Mouse (Mus musculus): Measurements from ENCODE around the gene Tbx6. TPM values are rescaled to one million over a fixed set of nuclear protein-coding genes. Genes with fewer than 3 reads are reported as not detected.

Tbx6 gene
- polyA plus RNA-seq, 1 experiment from 2014 or later, result 0.25 TPM

GRCm38 (mm10) chr7:126802134-126802889, 21.0 kb downstream of the Tbx6 start:
- no peak for ATAC-seq (ENCODE audit: low read depth)

GRCm38 (mm10) chr7:126803181-126803580, 21.9 kb downstream of the Tbx6 start:
- H3K4me1 ChIP-seq (replicated peaks; ENCODE audit: control insufficient read depth, insufficient read depth, low read length), result peaks cover 28% of the 10 kb centered on the region
- H3K27me3 ChIP-seq (ENCODE audit: control insufficient read depth, insufficient read depth, low read depth, low read length), result no peaks in the 10 kb centered on the region
- no peak overlapping the region for H3K9ac ChIP-seq (ENCODE audit: low read length)
- H3K4me2 ChIP-seq (ENCODE audit: low read depth, low read length), result no peak overlapping the region
- H3K9me3 ChIP-seq (ENCODE audit: control insufficient read depth, low read length), result no peaks in the 10 kb centered on the region
- 78% methylated on average over 6 of the region's 6 CpGs for WGBS
- ATAC-seq (ENCODE audit: low read depth), result no peak
- H3K27ac ChIP-seq (ENCODE audit: low read length), result no peak overlapping the region
- H3K36me3 ChIP-seq (ENCODE audit: control insufficient read depth, insufficient read depth, low read length), result peaks cover 2% of the 10 kb centered on the region; the same call in 1 of the 2 replicates
- H3K4me3 ChIP-seq (ENCODE audit: low read length), result no peak overlapping the region

More at GRCm38 (mm10) chr7:126802134-126802889, 21.0 kb downstream of the Tbx6 start:
- no peaks in the 10 kb centered on the region for H3K27me3 ChIP-seq (ENCODE audit: control insufficient read depth, insufficient read depth, low read depth, low read length)
- peaks cover 28% of the 10 kb centered on the region for H3K4me1 ChIP-seq (replicated peaks; ENCODE audit: control insufficient read depth, insufficient read depth, low read length)
- H3K9ac ChIP-seq (ENCODE audit: low read length), result no peak overlapping the region
- 81% methylated on average over 11 of the region's 11 CpGs for whole genome bisulfite sequencing
- no peak overlapping the region for H3K4me3 ChIP-seq (ENCODE audit: low read length)
- no peak overlapping the region for H3K4me2 ChIP-seq (ENCODE audit: low read depth, low read length)
- no peaks in the 10 kb centered on the region for H3K9me3 ChIP-seq (ENCODE audit: control insufficient read depth, low read length)
- peaks cover 2% of the 10 kb centered on the region; the same call in 1 of the 2 replicates for H3K36me3 ChIP-seq (ENCODE audit: control insufficient read depth, insufficient read depth, low read length)
- H3K27ac ChIP-seq (ENCODE audit: low read length), result no peak overlapping the region

GRCm38 (mm10) chr7:126803751-126804150, 22.5 kb downstream of the Tbx6 start:
- no peak overlapping the region for H3K4me3 ChIP-seq (ENCODE audit: low read length)
- no peaks in the 10 kb centered on the region for H3K27me3 ChIP-seq (ENCODE audit: control insufficient read depth, insufficient read depth, low read depth, low read length)
- H3K4me1 ChIP-seq (replicated peaks; ENCODE audit: control insufficient read depth, insufficient read depth, low read length), result peaks cover 32% of the 10 kb centered on the region
- ATAC-seq (ENCODE audit: low read depth), result no peak
- H3K36me3 ChIP-seq (ENCODE audit: control insufficient read depth, insufficient read depth, low read length), result peaks cover 2% of the 10 kb centered on the region; the same call in 1 of the 2 replicates
- no peak overlapping the region for H3K27ac ChIP-seq (ENCODE audit: low read length)
- no peaks in the 10 kb centered on the region for H3K9me3 ChIP-seq (ENCODE audit: control insufficient read depth, low read length)
- H3K4me2 ChIP-seq (ENCODE audit: low read depth, low read length), result no peak overlapping the region
- H3K9ac ChIP-seq (ENCODE audit: low read length), result no peak overlapping the region

GRCm38 (mm10) chr7:126806956-126807355, 25.7 kb downstream of the Tbx6 start:
- WGBS, result 43% methylated on average over 6 of the region's 6 CpGs
- H3K27ac ChIP-seq (ENCODE audit: low read length), result peak overlapping the region; percentile 20; the same call in 1 of the 2 replicates
- peak; percentile 43; the same call in 1 of the 2 replicates for ATAC-seq (ENCODE audit: low read depth)

GRCm38 (mm10) chr7:126807405-126807804, 26.1 kb downstream of the Tbx6 start:
- H3K36me3 ChIP-seq (ENCODE audit: control insufficient read depth, insufficient read depth, low read length), result peaks cover 2% of the 10 kb centered on the region; the same call in 1 of the 2 replicates
- H3K27me3 ChIP-seq (ENCODE audit: control insufficient read depth, insufficient read depth, low read depth, low read length), result no peaks in the 10 kb centered on the region
- no peak overlapping the region; the same call in 1 of the 2 replicates for H3K4me3 ChIP-seq (ENCODE audit: low read length)
- peak overlapping the region; percentile 3; the same call in 1 of the 2 replicates for H3K9ac ChIP-seq (ENCODE audit: low read length)
- H3K27ac ChIP-seq (ENCODE audit: low read length), result peak overlapping the region; percentile 20; the same call in 1 of the 2 replicates
- no peak for ATAC-seq (ENCODE audit: low read depth)
- H3K4me2 ChIP-seq (ENCODE audit: low read depth, low read length), result peak overlapping the region; percentile 87
- 59% methylated on average over 4 of the region's 4 CpGs for WGBS
- H3K9me3 ChIP-seq (ENCODE audit: control insufficient read depth, low read length), result no peaks in the 10 kb centered on the region
- H3K4me1 ChIP-seq (replicated peaks; ENCODE audit: control insufficient read depth, insufficient read depth, low read length), result peaks cover 21% of the 10 kb centered on the region

More at GRCm38 (mm10) chr7:126806956-126807355, 25.7 kb downstream of the Tbx6 start:
- H3K27me3 ChIP-seq (ENCODE audit: control insufficient read depth, insufficient read depth, low read depth, low read length), result no peaks in the 10 kb centered on the region
- no peaks in the 10 kb centered on the region for H3K9me3 ChIP-seq (ENCODE audit: control insufficient read depth, low read length)
- H3K4me3 ChIP-seq (ENCODE audit: low read length), result no peak overlapping the region
- H3K9ac ChIP-seq (ENCODE audit: low read length), result no peak overlapping the region; the same call in 1 of the 2 replicates
- peaks cover 2% of the 10 kb centered on the region; the same call in 1 of the 2 replicates for H3K36me3 ChIP-seq (ENCODE audit: control insufficient read depth, insufficient read depth, low read length)
- peaks cover 21% of the 10 kb centered on the region for H3K4me1 ChIP-seq (replicated peaks; ENCODE audit: control insufficient read depth, insufficient read depth, low read length)
- H3K4me2 ChIP-seq (ENCODE audit: low read depth, low read length), result no peak overlapping the region; the same call in 1 of the 2 replicates

GRCm38 (mm10) chr7:126808703-126809455, 27.6 kb downstream of the Tbx6 start:
- peak; percentile 95 for ATAC-seq (ENCODE audit: low read depth)
- Histone ChIP-seq H3K36me3 (ENCODE audit: control insufficient read depth, insufficient read depth, low read length) (peaks cover 2% of the 10 kb centered on the region; the same call in 1 of the 2 replicates), H3K4me3 (ENCODE audit: low read length) (peak overlapping the region; percentile 74), H3K9me3 (ENCODE audit: control insufficient read depth, low read length) (no peaks in the 10 kb centered on the region), H3K4me1 (replicated peaks; ENCODE audit: control insufficient read depth, insufficient read depth, low read length) (peaks cover 22% of the 10 kb centered on the region), H3K9ac (ENCODE audit: low read length) (peak overlapping the region; percentile 83), H3K4me2 (ENCODE audit: low read depth, low read length) (peak overlapping the region; percentile 87), H3K27ac (ENCODE audit: low read length) (peak overlapping the region; percentile 74), H3K27me3 (ENCODE audit: control insufficient read depth, insufficient read depth, low read depth, low read length) (no peaks in the 10 kb centered on the region)
- under 1% methylated on average over 43 of the region's 43 CpGs for WGBS

GRCm38 (mm10) chr7:126809723-126810369, 28.6 kb downstream of the Tbx6 start:
- no peak overlapping the region; the same call in 1 of the 2 replicates for H3K4me3 ChIP-seq (ENCODE audit: low read length)
- no peak overlapping the region for H3K27ac ChIP-seq (ENCODE audit: low read length)
- peaks cover 23% of the 10 kb centered on the region for H3K4me1 ChIP-seq (replicated peaks; ENCODE audit: control insufficient read depth, insufficient read depth, low read length)
- no peaks in the 10 kb centered on the region for H3K9me3 ChIP-seq (ENCODE audit: control insufficient read depth, low read length)
- H3K27me3 ChIP-seq (ENCODE audit: control insufficient read depth, insufficient read depth, low read depth, low read length), result no peaks in the 10 kb centered on the region
- no peak for ATAC-seq (ENCODE audit: low read depth)
- no peak overlapping the region; the same call in 1 of the 2 replicates for H3K9ac ChIP-seq (ENCODE audit: low read length)
- WGBS, result 45% methylated on average over 5 of the region's 5 CpGs
- H3K4me2 ChIP-seq (ENCODE audit: low read depth, low read length), result peak overlapping the region; percentile 87
- peaks cover 2% of the 10 kb centered on the region; the same call in 1 of the 2 replicates for H3K36me3 ChIP-seq (ENCODE audit: control insufficient read depth, insufficient read depth, low read length)

- Histone ChIP-seq H3K36me3 (ENCODE audit: control insufficient read depth, insufficient read depth, low read length) (no peaks in the 10 kb centered on the region), H3K4me2 (ENCODE audit: low read depth, low read length) (no peak overlapping the region), H3K27me3 (ENCODE audit: control insufficient read depth, insufficient read depth, low read depth, low read length) (no peaks in the 10 kb centered on the region), H3K4me1 (replicated peaks; ENCODE audit: control insufficient read depth, insufficient read depth, low read length) (0 out of 2 replicates have a peak, but pooled peaks cover 2% of the 10 kb centered on the region), H3K4me3 (ENCODE audit: low read length) (no peak overlapping the region), H3K9me3 (ENCODE audit: control insufficient read depth, low read length) (no peaks in the 10 kb centered on the region), H3K27ac (ENCODE audit: low read length) (no peak overlapping the region), H3K9ac (ENCODE audit: low read length) (no peak overlapping the region)
- no peak for ATAC-seq (ENCODE audit: low read depth)
- 50% methylated on average over 8 of the region's 8 CpGs for WGBS
These were observed 34.5 kb downstream of the Tbx6 start for GRCm38 (mm10) chr7:126815726-126816222.

Measured in lung, embryonic 16.5 days (tissue).